Mouse (Mus musculus) urinary bladder, postnatal 14 days (tissue): ENCODE measurements around the gene Pgghg.

ENCODE experiments used
- DNase-seq: peaks from one replicate; pipeline ENCODE4 v3.0.0; 2021; ENCODE audit warnings: low spot score

The Pgghg gene

GRCm38 (mm10) chr7:140990622-140991021 is 49.4 kb downstream of the Pgghg start:
- DNase-seq, result no peak

DNA sequence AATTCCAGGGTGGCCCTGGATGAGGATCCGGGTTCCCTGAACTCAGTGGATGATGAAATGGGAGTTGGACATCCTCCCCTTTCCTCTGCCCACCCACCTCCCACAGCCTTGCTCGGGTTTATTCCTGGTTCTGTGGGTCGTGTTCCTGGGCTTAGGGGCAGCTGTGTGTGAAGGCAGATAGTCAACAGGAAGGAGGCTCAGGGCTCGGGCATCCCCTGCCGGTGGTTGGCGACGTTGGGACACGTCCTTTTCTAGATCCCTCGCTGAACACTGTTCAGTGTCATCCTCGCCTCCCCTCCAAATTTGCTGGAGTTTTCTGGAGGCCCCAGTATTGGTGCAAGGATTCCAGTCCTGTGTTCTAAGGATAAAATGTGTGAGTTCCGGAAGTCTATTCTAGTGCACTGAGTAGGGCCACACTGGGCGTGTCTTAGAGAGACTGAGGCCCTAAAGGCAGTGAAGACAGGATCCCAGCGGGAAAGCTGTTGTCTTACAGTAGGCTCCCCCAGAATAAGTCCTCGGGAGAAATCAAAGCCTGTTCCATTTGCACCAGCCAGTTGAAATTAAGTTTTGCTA is 50.0 kb downstream of the Pgghg start:
- no peak for DNase-seq
